Mouse (Mus musculus): ENCODE results near the gene Igsf10.

The Igsf10 gene

GRCm38 (mm10) chr3:59293437-59294199 lies 50.6 kb downstream of the Igsf10 start:
- no peak for DNase-seq (ENCODE audit: low spot score in 2 of 2)

- no peak for DNase-seq (ENCODE audit: low spot score in 2 of 2)
Observed at GRCm38 (mm10) chr3:59290551-59290950, 53.6 kb downstream of the Igsf10 start.

- DNase-seq (ENCODE audit: low spot score in 2 of 2) = no peak
Observed at GRCm38 (mm10) chr3:59278620-59279019, 65.6 kb downstream of the Igsf10 start.

DNA sequence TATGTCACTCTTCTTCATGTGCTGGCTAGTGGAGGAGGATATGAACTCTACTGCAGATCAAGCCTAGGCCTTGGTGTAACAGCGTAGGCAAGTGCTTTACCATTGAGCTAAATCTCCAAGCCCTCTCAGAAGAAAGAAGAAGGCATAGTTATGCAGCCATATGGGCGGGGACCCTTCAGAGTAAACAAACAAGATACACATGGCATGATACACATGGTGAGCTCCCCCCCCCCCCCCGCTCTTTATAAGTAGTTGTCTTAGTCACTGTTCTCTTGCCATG lies 66.0 kb downstream of the Igsf10 start:
- no peak for DNase-seq (ENCODE audit: low spot score in 2 of 2)

DNA sequence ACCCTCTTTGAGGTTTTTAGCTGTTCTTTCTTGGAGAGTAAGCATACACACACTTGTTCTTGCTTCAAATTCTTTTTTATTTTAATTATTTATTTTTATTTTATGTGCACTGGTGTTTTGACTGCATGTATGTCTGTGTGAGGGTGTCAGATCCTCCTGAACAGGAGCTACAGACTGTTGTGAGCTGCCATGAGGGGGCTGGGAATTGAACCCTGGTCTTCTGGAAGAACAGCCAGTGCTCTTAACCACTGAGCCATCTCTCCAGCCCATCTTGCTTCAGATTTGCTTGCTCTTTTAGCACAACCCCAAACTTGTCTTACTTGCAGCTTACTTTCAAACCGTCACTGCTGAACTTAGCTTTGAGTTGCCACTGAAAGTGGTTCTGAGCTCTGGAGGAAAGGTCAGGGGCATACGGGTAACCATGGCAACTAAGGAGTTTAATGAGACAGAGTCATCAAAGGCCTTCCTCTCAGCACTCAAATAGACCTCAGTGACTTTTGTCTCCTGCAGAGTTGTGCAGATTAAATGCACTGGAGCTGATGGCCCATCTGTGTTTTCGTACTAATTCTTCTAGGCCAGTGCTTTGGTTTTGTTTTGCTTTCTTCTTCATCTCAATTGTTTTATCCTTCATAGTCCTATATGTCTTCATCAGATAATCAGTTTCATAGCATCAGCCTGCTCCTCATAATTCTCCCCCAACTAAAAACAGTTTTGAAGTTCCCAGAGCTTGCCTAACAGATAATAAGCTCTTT lies 66.5 kb downstream of the Igsf10 start:
- no peak for DNase-seq (ENCODE audit: low spot score in 2 of 2)

- DNase-seq (ENCODE audit: low spot score in 2 of 2) = no peak
Observed at GRCm38 (mm10) chr3:59270811-59271210, 73.4 kb downstream of the Igsf10 start.

Measured in urinary bladder, postnatal 36 days (tissue).